In genomic region chr16:58756191-58756590, GRCm38 (mm10) we compare ENCODE assay signal across 37 mouse cellular contexts. TPM values are rescaled to one million over a fixed set of nuclear protein-coding genes. Genes with fewer than 3 reads are reported as not detected.
DNase-seq lines count a peak whose midpoint lies in the region; ATAC-seq lines count a peak whose summit lies in the region.
"Had no signal": no experiment of that assay in that cellular context is flagged by ENCODE, and none has a peak within 500 bp of the region (broad histone marks: within the 10 kb centered on the region; RNA-seq: fewer than 3 reads in every experiment).

No protein-coding gene starts in this region.

- no peaks in the 10 kb centered on the region for H3K4me1 ChIP-seq in limb, embryonic 15.5 days
- H3K4me1 ChIP-seq: embryonic facial prominence, embryonic 10.5 days; embryonic facial prominence, embryonic 13.5 days; forebrain, embryonic 12.5 days; forebrain, embryonic 15.5 days; hindbrain, embryonic 12.5 days; hindbrain, embryonic 15.5 days had no signal

- ATAC-seq in limb, embryonic 15.5 days (ENCODE audit: insufficient number of reproducible peaks, low FRiP score, low TSS enrichment, low read depth): peak; percentile 58; the same call in 1 of the 2 replicates
- ATAC-seq: CD4-positive, CD25-positive, alpha-beta regulatory T cell, adult 4 months; forebrain, embryonic 15.5 days; inflammation-experienced regulatory T-cells, adult 6 months; intestine, embryonic 16.5 days had no signal

- H3K27ac ChIP-seq in limb, embryonic 15.5 days: no peak overlapping the region
- H3K27ac ChIP-seq: embryonic facial prominence, embryonic 10.5 days; embryonic facial prominence, embryonic 13.5 days; forebrain, embryonic 12.5 days; forebrain, embryonic 15.5 days; hindbrain, embryonic 12.5 days; hindbrain, embryonic 15.5 days had no signal

- no peak overlapping the region for H3K9ac ChIP-seq in limb, embryonic 15.5 days
- H3K9ac ChIP-seq: embryonic facial prominence, embryonic 13.5 days; forebrain, embryonic 12.5 days; forebrain, embryonic 15.5 days; hindbrain, embryonic 12.5 days; hindbrain, embryonic 15.5 days had no signal

- no peak overlapping the region for H3K4me2 ChIP-seq in limb, embryonic 15.5 days
- H3K4me2 ChIP-seq: embryonic facial prominence, embryonic 13.5 days; forebrain, embryonic 12.5 days; forebrain, embryonic 15.5 days; heart, embryonic 11.5 days; hindbrain, embryonic 12.5 days; hindbrain, embryonic 15.5 days had no signal

- no peaks in the 10 kb centered on the region for H3K27me3 ChIP-seq in limb, embryonic 15.5 days
- H3K27me3 ChIP-seq: embryonic facial prominence, embryonic 13.5 days; forebrain, embryonic 12.5 days; forebrain, embryonic 15.5 days; hindbrain, embryonic 12.5 days; hindbrain, embryonic 15.5 days had no signal

- H3K36me3 ChIP-seq in limb, embryonic 15.5 days: no peaks in the 10 kb centered on the region
- H3K36me3 ChIP-seq: embryonic facial prominence, embryonic 10.5 days; embryonic facial prominence, embryonic 13.5 days; forebrain, embryonic 12.5 days; forebrain, embryonic 15.5 days; hindbrain, embryonic 12.5 days; hindbrain, embryonic 15.5 days had no signal

- peak; percentile 25 for DNase-seq in 416B (ENCODE audit: low read depth)
- DNase-seq in forelimb bud, embryonic 11.5 days (ENCODE audit: low read depth, low spot score): peak; percentile 30
- peak; percentile 20 for DNase-seq in hindlimb bud, embryonic 11.5 days (ENCODE audit: extremely low spot score, low read depth, low spot score)
- no peak for DNase-seq in kidney, postnatal 4 days
- no peak for DNase-seq in adrenal gland, adult 2 months
- DNase-seq in layer of hippocampus, adult 18-20 months (ENCODE audit: low spot score in 2 of 2): no peak
- DNase-seq in left cerebral cortex, adult 8-10 months (ENCODE audit: low spot score in 2 of 2): no peak
- DNase-seq: adrenal gland, postnatal 10 days; adrenal gland, postnatal 36 days; cerebellum, adult 11 months; cerebellum, adult 2 months; cerebellum, adult 9-11 months; cerebellum, postnatal 25 days; embryo, embryonic 11 days; gastrocnemius, postnatal 10 days; gastrocnemius, postnatal 36 days; heart, adult 11 months; heart, postnatal 36 days had no signal

- no peak overlapping the region for H3K4me3 ChIP-seq in limb, embryonic 15.5 days
- H3K4me3 ChIP-seq: embryonic facial prominence, embryonic 10.5 days; embryonic facial prominence, embryonic 13.5 days; erythroblast, embryonic 14.5 days; forebrain, embryonic 12.5 days; forebrain, embryonic 15.5 days; hindbrain, embryonic 12.5 days; hindbrain, embryonic 15.5 days had no signal

- H3K9me3 ChIP-seq in limb, embryonic 15.5 days: no peaks in the 10 kb centered on the region
- H3K9me3 ChIP-seq: embryonic facial prominence, embryonic 10.5 days; embryonic facial prominence, embryonic 13.5 days; forebrain, embryonic 12.5 days; forebrain, embryonic 15.5 days; hindbrain, embryonic 12.5 days; hindbrain, embryonic 15.5 days had no signal

RNA-seq across cellular contexts. Expression of gene Olfr172, which starts 6.8 kb away (rescaled TPM):
- not detected in 2 replicates for polyA plus RNA-seq in limb, embryonic 15.5 days (2015; fragmentation: Nextera tagmentation; extraction: Ambion mirVana)
- not detected for total RNA-seq in adrenal gland, adult 2 months (2021)
- not detected in 2 replicates for polyA plus RNA-seq in adrenal gland, adult 2 months (2012; rRNA removed)
- total RNA-seq in layer of hippocampus, adult 18-20 months (2021): not detected
- total RNA-seq in left cerebral cortex, adult 8-10 months (2022): not detected
- total RNA-seq: adrenal gland, postnatal 10 days; adrenal gland, postnatal 36 days; gastrocnemius, adult 18-20 months; gastrocnemius, postnatal 10 days; gastrocnemius, postnatal 36 days; heart, adult 8-10 months; heart, postnatal 36 days; MEL had no signal
- polyA plus RNA-seq: C2C12; cerebellum, adult 2 months; cortical plate, adult 2 months; embryonic facial prominence, embryonic 10.5 days; embryonic facial prominence, embryonic 13.5 days; forebrain, embryonic 12.5 days; forebrain, embryonic 15.5 days; heart, embryonic 11.5 days; heart, embryonic 14.5 days; heart, postnatal 0 days; hindbrain, embryonic 12.5 days; hindbrain, embryonic 15.5 days; intestine, embryonic 16.5 days had no signal

RNA-seq across cellular contexts. Expression of gene Cldnd1, which starts 28.5 kb away (rescaled TPM):
- 138 and 147 TPM in 2 replicates for polyA plus RNA-seq in limb, embryonic 15.5 days (2015; fragmentation: Nextera tagmentation; extraction: Ambion mirVana)
- 10 to 100 TPM; 58.9 to 61.1 TPM for total RNA-seq in adrenal gland, adult 2 months (2021)
- 44.4 and 59.9 TPM in 2 replicates for polyA plus RNA-seq in adrenal gland, adult 2 months (2012; rRNA removed)
- 100 to 1,000 TPM in 1 of 2 experiments, 10 to 100 TPM in 1; 95.5 to 101 TPM for total RNA-seq in layer of hippocampus, adult 18-20 months (2021)
- 100 to 1,000 TPM in 3 of 4 experiments, 10 to 100 TPM in 1; 98.1 to 116 (median 114) TPM for total RNA-seq in left cerebral cortex, adult 8-10 months (2022)

RNA-seq across cellular contexts. Expression of gene Gpr15, which starts 37.3 kb away (rescaled TPM):
- polyA plus RNA-seq in limb, embryonic 15.5 days (2015; fragmentation: Nextera tagmentation; extraction: Ambion mirVana): not detected in 2 replicates
- total RNA-seq in adrenal gland, adult 2 months (2021): not detected
- polyA plus RNA-seq in adrenal gland, adult 2 months (2012; rRNA removed): not detected in 2 replicates
- not detected for total RNA-seq in layer of hippocampus, adult 18-20 months (2021)
- not detected for total RNA-seq in left cerebral cortex, adult 8-10 months (2022)
- total RNA-seq: adrenal gland, postnatal 10 days; adrenal gland, postnatal 36 days; gastrocnemius, adult 18-20 months; gastrocnemius, postnatal 10 days; gastrocnemius, postnatal 36 days; heart, adult 8-10 months; heart, postnatal 36 days; MEL had no signal
- polyA plus RNA-seq: C2C12; cerebellum, adult 2 months; cortical plate, adult 2 months; embryonic facial prominence, embryonic 10.5 days; erythroblast, embryonic 14.5 days; heart, embryonic 11.5 days; heart, embryonic 14.5 days; hindbrain, embryonic 12.5 days; hindbrain, embryonic 15.5 days had no signal

RNA-seq across cellular contexts. Expression of gene Olfr173, which starts 43.9 kb away (rescaled TPM):
- polyA plus RNA-seq in limb, embryonic 15.5 days (2015; fragmentation: Nextera tagmentation; extraction: Ambion mirVana): not detected in 2 replicates
- not detected for total RNA-seq in adrenal gland, adult 2 months (2021)
- polyA plus RNA-seq in adrenal gland, adult 2 months (2012; rRNA removed): not detected in 2 replicates
- total RNA-seq in layer of hippocampus, adult 18-20 months (2021): not detected
- not detected for total RNA-seq in left cerebral cortex, adult 8-10 months (2022)
- total RNA-seq: adrenal gland, postnatal 10 days; adrenal gland, postnatal 36 days; gastrocnemius, adult 18-20 months; gastrocnemius, postnatal 10 days; gastrocnemius, postnatal 36 days; heart, adult 8-10 months; heart, postnatal 36 days; MEL had no signal
- polyA plus RNA-seq: C2C12; cerebellum, adult 2 months; cortical plate, adult 2 months; embryonic facial prominence, embryonic 10.5 days; embryonic facial prominence, embryonic 13.5 days; erythroblast, embryonic 14.5 days; forebrain, embryonic 12.5 days; forebrain, embryonic 15.5 days; heart, embryonic 11.5 days; heart, embryonic 14.5 days; heart, postnatal 0 days; hindbrain, embryonic 12.5 days; hindbrain, embryonic 15.5 days; intestine, embryonic 16.5 days had no signal

Comparison
In these comparisons a context has a peak if more than half of its experiments do, and no peak if none do; other contexts are left out.
1. DNase-seq: peak in 416B (single experiment), forelimb bud, embryonic 11.5 days (single experiment) and hindlimb bud, embryonic 11.5 days (single experiment); none in kidney, postnatal 4 days (0 of 2), adrenal gland, adult 2 months (single experiment), layer of hippocampus, adult 18-20 months (0 of 2) and left cerebral cortex, adult 8-10 months (0 of 2).